Mouse (Mus musculus): ENCODE results near the gene 1810010D01Rik. TPM values are rescaled to one million over a fixed set of nuclear protein-coding genes. Genes with fewer than 3 reads are reported as not detected.

Gene 1810010D01Rik
- polyA plus RNA-seq, 1 experiment from 2014 or later: 0.44 TPM

DNA sequence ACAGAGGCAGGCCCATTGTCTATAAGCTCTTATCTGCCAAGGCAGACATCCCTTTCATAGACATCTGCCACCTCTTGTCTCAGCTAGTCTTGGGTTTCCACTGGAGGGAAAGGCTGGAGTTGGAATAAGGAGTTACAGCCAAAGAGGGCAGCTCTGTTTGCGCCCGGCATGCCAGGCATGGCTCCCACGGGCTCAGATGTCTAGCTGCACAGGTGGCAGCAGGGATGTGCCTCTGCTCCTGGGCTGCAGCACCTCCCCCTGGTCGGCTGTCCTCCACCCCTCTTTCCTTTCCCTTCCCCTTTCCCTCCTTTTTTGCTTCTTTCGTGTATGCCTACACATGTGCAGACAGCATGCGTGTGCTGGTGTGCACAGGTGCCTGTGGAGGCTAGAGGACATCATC is 15.1 kb downstream of the 1810010D01Rik start:
- peaks cover 41% of the 10 kb centered on the region for H3K4me1 ChIP-seq
- no peaks in the 10 kb centered on the region for H3K36me3 ChIP-seq
- H3K4me3 ChIP-seq: no peak overlapping the region
- WGBS: 79% methylated on average over 6 of the region's 6 CpGs
- no peaks in the 10 kb centered on the region for H3K9me3 ChIP-seq
- no peaks in the 10 kb centered on the region for H3K27me3 ChIP-seq
- no peak for ATAC-seq (ENCODE audit: insufficient number of reproducible peaks, insufficient read depth, low FRiP score, low TSS enrichment, low read depth)
- no peak overlapping the region for H3K9ac ChIP-seq
- no peak overlapping the region for H3K27ac ChIP-seq
- no peak overlapping the region for H3K4me2 ChIP-seq

DNA sequence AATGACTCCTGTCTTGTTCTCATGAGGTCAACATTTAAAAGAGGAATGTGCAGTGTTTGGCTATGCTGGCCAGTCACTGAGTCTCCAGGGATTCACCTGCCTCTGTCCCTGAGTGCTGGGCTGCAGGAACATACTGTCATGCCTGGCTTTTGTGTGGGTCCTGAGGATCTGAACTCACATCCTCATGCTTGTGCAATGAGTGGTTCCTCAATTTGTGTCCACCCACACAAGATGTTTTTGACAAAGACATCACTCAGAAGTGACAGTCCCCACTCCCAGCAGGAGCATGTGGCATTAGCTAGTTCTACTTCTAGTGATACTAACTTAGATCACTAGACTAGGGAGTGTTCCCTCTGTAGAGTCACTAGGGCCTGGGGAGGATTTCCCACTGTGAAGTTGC is 17.4 kb downstream of the 1810010D01Rik start:
- H3K27ac ChIP-seq: no peak overlapping the region
- no peak overlapping the region for H3K4me2 ChIP-seq
- no peaks in the 10 kb centered on the region for H3K9me3 ChIP-seq
- H3K36me3 ChIP-seq: no peaks in the 10 kb centered on the region
- no peak for ATAC-seq (ENCODE audit: insufficient number of reproducible peaks, insufficient read depth, low FRiP score, low TSS enrichment, low read depth)
- no peak overlapping the region for H3K9ac ChIP-seq
- no peaks in the 10 kb centered on the region for H3K27me3 ChIP-seq
- peaks cover 25% of the 10 kb centered on the region for H3K4me1 ChIP-seq
- no peak overlapping the region for H3K4me3 ChIP-seq

DNA sequence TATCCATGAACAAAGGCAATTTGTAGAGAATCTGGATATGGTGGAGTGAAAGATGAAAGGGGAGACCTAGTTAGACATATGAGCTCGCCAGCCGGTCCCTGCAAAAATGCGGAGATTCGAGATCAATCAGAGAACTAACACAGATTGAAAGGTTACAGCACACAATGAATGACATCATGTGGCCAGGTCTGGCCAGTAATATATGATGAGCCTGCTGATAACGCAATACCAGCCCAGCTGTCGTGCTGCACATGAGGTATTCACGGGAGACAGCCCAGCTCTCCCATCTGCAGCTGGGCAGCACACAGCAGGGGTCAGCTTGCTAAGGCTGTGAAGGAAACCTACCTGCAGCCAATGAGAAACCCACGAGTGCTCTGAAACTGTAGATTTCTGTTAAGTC is 18.6 kb downstream of the 1810010D01Rik start:
- WGBS: 27% methylated on average over 8 of the region's 8 CpGs
- Histone ChIP-seq H3K27ac (no peak overlapping the region), H3K9ac (no peak overlapping the region), H3K27me3 (no peaks in the 10 kb centered on the region), H3K4me1 (peaks cover 13% of the 10 kb centered on the region), H3K36me3 (no peaks in the 10 kb centered on the region), H3K4me3 (no peak overlapping the region), H3K9me3 (no peaks in the 10 kb centered on the region), H3K4me2 (no peak overlapping the region)
- ATAC-seq (ENCODE audit: insufficient number of reproducible peaks, insufficient read depth, low FRiP score, low TSS enrichment, low read depth): no peak

- Histone ChIP-seq H3K27ac (no peak overlapping the region), H3K36me3 (no peaks in the 10 kb centered on the region)
- WGBS: 62% methylated on average over 3 of the region's 3 CpGs
Observed at GRCm38 (mm10) chr7:145187802-145188201, 20.1 kb downstream of the 1810010D01Rik start.

GRCm38 (mm10) chr7:145182388-145182787 is 25.5 kb downstream of the 1810010D01Rik start:
- no peak overlapping the region for H3K4me2 ChIP-seq
- 0 out of 2 replicates have a peak overlapping the region, but pooled peaks have one; percentile 35 for H3K27ac ChIP-seq
- no peak for ATAC-seq (ENCODE audit: insufficient number of reproducible peaks, insufficient read depth, low FRiP score, low TSS enrichment, low read depth)
- H3K4me1 ChIP-seq: peaks cover 39% of the 10 kb centered on the region
- H3K4me3 ChIP-seq: no peak overlapping the region
- no peaks in the 10 kb centered on the region for H3K27me3 ChIP-seq
- H3K36me3 ChIP-seq: no peaks in the 10 kb centered on the region
- no peak overlapping the region for H3K9ac ChIP-seq
- H3K9me3 ChIP-seq: no peaks in the 10 kb centered on the region
- WGBS: 57% methylated on average over 4 of the region's 4 CpGs

More at GRCm38 (mm10) chr7:145187802-145188201, 20.1 kb downstream of the 1810010D01Rik start:
- ATAC-seq (ENCODE audit: insufficient number of reproducible peaks, insufficient read depth, low FRiP score, low TSS enrichment, low read depth): no peak
- Histone ChIP-seq H3K4me1 (peaks cover 7% of the 10 kb centered on the region), H3K9me3 (no peaks in the 10 kb centered on the region), H3K9ac (no peak overlapping the region), H3K4me3 (no peak overlapping the region), H3K4me2 (no peak overlapping the region), H3K27me3 (no peaks in the 10 kb centered on the region)

DNA sequence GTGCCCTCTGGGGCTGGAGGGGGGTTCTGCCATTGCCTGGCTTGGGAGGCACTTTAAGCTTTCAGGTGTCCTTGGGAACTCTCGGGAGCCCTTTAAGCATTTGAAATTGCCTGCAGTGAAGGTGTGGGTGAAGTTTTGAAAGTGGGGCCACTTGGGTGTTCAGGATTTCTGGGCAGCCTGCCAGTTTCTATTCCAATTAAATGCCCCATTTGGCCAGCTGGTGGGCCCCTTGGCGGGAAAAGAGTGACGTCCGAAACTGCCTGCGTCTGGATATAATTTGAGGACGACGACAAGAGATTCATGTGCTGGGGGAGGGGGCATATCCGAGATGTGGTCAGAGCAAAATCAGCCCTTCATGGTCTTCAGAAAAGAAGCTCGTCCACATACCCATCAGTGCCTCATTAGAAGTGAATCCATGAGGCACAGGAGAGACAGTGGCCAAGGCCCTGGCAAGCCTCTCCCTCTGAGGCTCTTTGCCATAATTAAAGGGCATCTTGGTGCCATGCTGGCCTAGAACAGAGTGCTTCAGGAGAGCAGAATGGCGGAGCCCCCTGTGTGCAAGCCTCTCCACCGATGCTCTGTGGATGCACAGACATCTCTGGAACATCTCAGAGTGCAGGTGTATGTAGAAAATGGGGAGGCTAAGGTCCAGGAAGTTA is 26.4 kb downstream of the 1810010D01Rik start:
- no peak for ATAC-seq (ENCODE audit: insufficient number of reproducible peaks, insufficient read depth, low FRiP score, low TSS enrichment, low read depth)
- WGBS: 26% methylated on average over 11 of the region's 11 CpGs

DNA sequence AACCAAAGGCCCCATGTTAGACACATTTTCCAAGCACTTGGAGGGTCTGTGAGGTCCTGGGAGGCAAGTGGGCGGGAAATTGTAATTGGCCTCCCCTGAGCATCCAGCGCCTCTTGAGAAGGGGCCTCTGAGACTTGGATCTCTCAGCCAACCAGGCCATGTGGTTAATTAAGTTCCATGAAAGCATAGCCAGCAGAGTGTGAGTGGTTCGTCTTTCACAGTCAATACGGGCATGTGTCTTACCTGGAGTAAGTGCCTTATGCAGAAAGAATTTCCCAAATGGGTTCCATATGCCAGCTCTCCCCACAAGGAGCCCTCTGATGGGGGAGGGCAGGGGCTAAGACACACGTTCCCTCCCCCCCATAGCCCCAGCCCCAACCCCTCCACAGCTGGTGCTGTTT is 28.2 kb downstream of the 1810010D01Rik start:
- Histone ChIP-seq H3K27ac (peak overlapping the region; percentile 81), H3K9ac (no peak overlapping the region), H3K4me1 (peaks cover 44% of the 10 kb centered on the region), H3K4me2 (no peak overlapping the region), H3K27me3 (no peaks in the 10 kb centered on the region), H3K36me3 (no peaks in the 10 kb centered on the region), H3K4me3 (no peak overlapping the region), H3K9me3 (no peaks in the 10 kb centered on the region)
- WGBS: 10% methylated on average over 5 of the region's 5 CpGs
- ATAC-seq (ENCODE audit: insufficient number of reproducible peaks, insufficient read depth, low FRiP score, low TSS enrichment, low read depth): peak; percentile 78

More for the DNA sequence above, 26.4 kb downstream of the 1810010D01Rik start:
- Histone ChIP-seq H3K9ac (no peak overlapping the region), H3K27ac (peak overlapping the region; percentile 81), H3K36me3 (no peaks in the 10 kb centered on the region), H3K27me3 (no peaks in the 10 kb centered on the region), H3K4me3 (no peak overlapping the region), H3K9me3 (no peaks in the 10 kb centered on the region), H3K4me1 (peaks cover 44% of the 10 kb centered on the region), H3K4me2 (no peak overlapping the region)

- ATAC-seq (ENCODE audit: insufficient number of reproducible peaks, insufficient read depth, low FRiP score, low TSS enrichment, low read depth): no peak
- Histone ChIP-seq H3K36me3 (no peaks in the 10 kb centered on the region), H3K9me3 (no peaks in the 10 kb centered on the region), H3K4me3 (no peak overlapping the region), H3K27me3 (no peaks in the 10 kb centered on the region), H3K9ac (no peak overlapping the region), H3K27ac (no peak overlapping the region), H3K4me1 (peaks cover 43% of the 10 kb centered on the region), H3K4me2 (no peak overlapping the region)
- WGBS: 55% methylated on average over 15 of the region's 15 CpGs
Observed at GRCm38 (mm10) chr7:145176750-145177589, 30.9 kb downstream of the 1810010D01Rik start.

GRCm38 (mm10) chr7:145173563-145173962 is 34.4 kb downstream of the 1810010D01Rik start:
- no peak for ATAC-seq (ENCODE audit: insufficient number of reproducible peaks, insufficient read depth, low FRiP score, low TSS enrichment, low read depth)
- Histone ChIP-seq H3K4me3 (no peak overlapping the region), H3K4me2 (0 out of 2 replicates have a peak overlapping the region, but pooled peaks have one; percentile 32), H3K9ac (no peak overlapping the region), H3K27me3 (no peaks in the 10 kb centered on the region), H3K9me3 (no peaks in the 10 kb centered on the region), H3K36me3 (no peaks in the 10 kb centered on the region), H3K27ac (no peak overlapping the region), H3K4me1 (peaks cover 21% of the 10 kb centered on the region)
- WGBS: 66% methylated on average over 15 of the region's 15 CpGs

GRCm38 (mm10) chr7:145173116-145173515 is 34.8 kb downstream of the 1810010D01Rik start:
- Histone ChIP-seq H3K4me2 (peak overlapping the region; percentile 32; the same call in 1 of the 2 replicates), H3K27me3 (no peaks in the 10 kb centered on the region), H3K9me3 (no peaks in the 10 kb centered on the region), H3K4me3 (no peak overlapping the region), H3K36me3 (no peaks in the 10 kb centered on the region), H3K27ac (no peak overlapping the region), H3K9ac (no peak overlapping the region), H3K4me1 (peaks cover 21% of the 10 kb centered on the region)
- 10% methylated on average over 12 of the region's 12 CpGs for WGBS
- no peak for ATAC-seq (ENCODE audit: insufficient number of reproducible peaks, insufficient read depth, low FRiP score, low TSS enrichment, low read depth)

- Histone ChIP-seq H3K9me3 (no peaks in the 10 kb centered on the region), H3K4me1 (peaks cover 16% of the 10 kb centered on the region), H3K9ac (no peak overlapping the region), H3K27me3 (no peaks in the 10 kb centered on the region), H3K36me3 (no peaks in the 10 kb centered on the region), H3K4me2 (no peak overlapping the region), H3K27ac (no peak overlapping the region), H3K4me3 (no peak overlapping the region)
- ATAC-seq (ENCODE audit: insufficient number of reproducible peaks, insufficient read depth, low FRiP score, low TSS enrichment, low read depth): no peak
- 75% methylated on average over 3 of the region's 3 CpGs for WGBS
Observed at GRCm38 (mm10) chr7:145169703-145170102, 38.2 kb downstream of the 1810010D01Rik start.
